Mouse (Mus musculus): ENCODE measurements around the gene Tmf1. TPM values are rescaled to one million over a fixed set of nuclear protein-coding genes. Genes with fewer than 3 reads are reported as not detected.

Gene Tmf1
- polyA plus RNA-seq, 1 experiment from 2014 or later, result 24.8 TPM

DNA sequence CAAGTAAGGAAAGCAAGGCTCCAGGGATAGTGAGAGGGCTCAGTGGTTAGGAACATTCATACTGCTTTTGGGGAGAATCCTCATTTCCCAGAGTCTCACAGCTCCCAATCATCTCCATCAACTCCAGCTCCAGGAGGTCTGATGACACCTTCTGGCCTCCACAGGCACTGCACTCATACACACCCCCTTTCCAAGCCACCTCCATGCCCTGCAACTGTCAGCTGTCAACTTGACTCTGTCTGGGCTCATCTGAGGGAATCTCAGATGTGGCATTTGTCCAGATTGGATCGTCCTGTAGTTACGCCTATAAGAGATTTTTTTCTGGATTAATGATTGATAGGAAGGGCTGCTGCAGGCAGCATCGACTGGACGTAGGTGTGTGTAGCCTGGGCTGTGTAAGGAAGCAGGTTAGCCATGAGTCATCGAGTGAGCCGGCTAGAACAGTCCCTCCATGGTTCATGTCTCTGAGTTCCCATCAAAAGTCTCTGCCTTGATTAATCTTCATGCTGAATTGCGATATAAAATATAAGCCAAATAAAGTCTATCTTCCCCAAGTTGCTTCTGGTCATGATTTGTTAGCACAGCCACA lies 74.6 kb downstream of the Tmf1 start:
- H3K9ac ChIP-seq, result no peak overlapping the region
- 0 out of 2 replicates have a peak, but pooled peaks cover under 1% of the 10 kb centered on the region for H3K36me3 ChIP-seq
- ATAC-seq (replicated peaks; ENCODE audit: insufficient number of reproducible peaks, insufficient read depth, low FRiP score, low read depth), result no peak
- no peaks in the 10 kb centered on the region for H3K9me3 ChIP-seq (replicated peaks)
- no peak overlapping the region for H3K27ac ChIP-seq
- H3K4me3 ChIP-seq, result no peak overlapping the region
- peaks cover 4% of the 10 kb centered on the region for H3K4me1 ChIP-seq (replicated peaks)
- H3K4me2 ChIP-seq, result no peak overlapping the region
- peaks cover 9% of the 10 kb centered on the region; the same call in 1 of the 2 replicates for H3K27me3 ChIP-seq
- 74% methylated on average over 7 of the region's 7 CpGs for WGBS

Other genes with a start within 250 kb of the Tmf1 start
- 0.10 and 0.34 TPM in 2 replicates for gene Fam19a4, start 118.7 kb downstream of the Tmf1 start, polyA plus RNA-seq (2015; fragmentation: Nextera tagmentation; extraction: Ambion mirVana)
- gene Eogt, start 29.9 kb downstream of the Tmf1 start, polyA plus RNA-seq (2015; fragmentation: Nextera tagmentation; extraction: Ambion mirVana), result 13.2 and 14.4 TPM in 2 replicates
- 64.0 and 66.2 TPM in 2 replicates for gene Uba3, start 26.5 kb upstream of the Tmf1 start, polyA plus RNA-seq (2015; fragmentation: Nextera tagmentation; extraction: Ambion mirVana)
- gene Arl6ip5, start 31.6 kb upstream of the Tmf1 start, polyA plus RNA-seq (2015; fragmentation: Nextera tagmentation; extraction: Ambion mirVana), result 96.8 and 100 TPM in 2 replicates
- gene Lmod3, start 73.6 kb upstream of the Tmf1 start, polyA plus RNA-seq (2015; fragmentation: Nextera tagmentation; extraction: Ambion mirVana), result 16.8 and 24.7 TPM in 2 replicates

All from heart, embryonic 15.5 days (tissue).